Mouse (Mus musculus) erythroblast, embryonic 14.5 days (primary cell): ENCODE data around the gene Creg1.

Experiments used
- GATA1 ChIP-seq: IDR thresholded peaks from 2 replicates; pipeline ENCODE4 v1.6.1; 2012; ENCODE audit warnings: low read length, inconsistent platforms, mixed read lengths
- TAL1 ChIP-seq: IDR thresholded peaks from 3 replicates; pipeline ENCODE4 v1.6.1; 2012; ENCODE audit warnings: low read length, inconsistent platforms, mixed read lengths

GRCm38 (mm10) chr1:165789066-165789660 lies 25.6 kb downstream of the Creg1 start:
- TF ChIP-seq GATA1 (no peak), TAL1 (no peak)
